Mouse (Mus musculus): ENCODE results near the gene Zfand4.

Gene Zfand4

GRCm38 (mm10) chr6:116374136-116374535 is 110.1 kb downstream of the Zfand4 start:
- DNase-seq (ENCODE audit: low spot score) = no peak

- no peak for DNase-seq (ENCODE audit: low spot score)
Measured at GRCm38 (mm10) chr6:116374618-116375017, 110.6 kb downstream of the Zfand4 start.

GRCm38 (mm10) chr6:116378892-116379291 is 114.9 kb downstream of the Zfand4 start:
- DNase-seq (ENCODE audit: low spot score) = no peak

All from urinary bladder, postnatal 10 days (tissue).